Mouse (Mus musculus): Measurements from ENCODE around the gene Tmem221.

Tmem221 gene

DNA sequence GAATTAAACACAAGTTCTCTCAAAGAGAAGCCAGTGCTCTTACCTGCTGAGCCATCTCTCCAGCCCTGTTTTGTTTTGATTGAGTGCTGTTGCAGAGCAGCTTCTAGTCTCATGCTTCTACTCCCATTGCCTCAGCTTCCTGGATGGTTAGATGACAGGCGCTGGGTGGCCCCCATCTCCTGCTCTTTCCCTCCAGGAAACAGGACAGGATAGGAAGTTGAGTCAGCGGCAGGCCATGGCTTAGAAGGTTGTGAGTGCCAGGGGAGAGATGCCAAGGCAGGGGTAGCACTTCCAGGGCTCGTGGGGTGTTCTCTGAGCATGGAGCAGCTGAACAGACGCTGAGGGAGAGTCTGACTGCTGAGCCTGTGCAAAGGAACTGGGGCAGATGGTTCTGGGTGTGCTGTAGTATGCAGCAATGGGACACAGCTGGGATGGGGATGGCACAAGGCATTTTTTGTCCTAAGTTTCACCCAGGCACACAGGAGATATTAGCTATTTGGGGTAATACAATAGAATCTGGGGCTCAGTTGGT lies 19.3 kb upstream of the Tmem221 start:
- no peak for DNase-seq

DNA sequence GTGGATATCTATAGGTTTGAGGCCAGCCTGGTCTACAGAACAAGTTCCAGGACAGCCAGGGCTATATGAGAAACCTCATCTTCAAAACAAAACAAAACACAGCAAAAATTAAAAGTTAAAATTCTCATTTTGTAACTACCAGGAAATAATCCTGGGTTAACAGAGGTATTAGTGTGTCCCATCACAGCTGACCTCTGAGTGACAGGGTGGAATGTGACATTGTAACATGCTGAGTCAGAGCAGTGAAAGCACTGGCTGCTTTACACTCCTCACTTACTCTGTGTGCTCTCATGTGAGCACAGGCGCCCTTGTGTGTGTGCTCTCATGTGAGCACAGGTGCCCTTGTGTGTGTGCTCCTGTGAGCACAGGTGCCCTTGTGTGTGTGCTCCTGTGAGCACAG lies 16.3 kb upstream of the Tmem221 start:
- no peak for DNase-seq

DNA sequence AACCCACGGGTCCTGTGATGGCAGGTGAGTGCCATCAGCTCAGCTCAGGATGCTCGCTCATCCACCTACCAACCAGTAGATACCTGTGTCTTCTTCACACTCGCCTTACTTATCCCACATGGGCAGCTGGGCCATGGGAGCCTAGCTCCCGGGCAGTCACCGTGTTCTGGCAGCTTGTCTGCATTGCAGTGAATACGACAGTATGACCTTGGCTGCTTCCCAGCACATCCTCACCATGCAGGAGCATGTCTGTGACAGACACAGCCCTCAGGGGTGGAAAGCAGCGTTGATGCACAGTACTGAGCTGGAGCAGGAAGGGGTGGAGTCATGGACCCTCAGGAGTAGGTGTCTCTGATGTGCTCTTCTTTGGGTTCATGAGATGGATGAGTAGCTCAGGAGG lies 15.8 kb upstream of the Tmem221 start:
- no peak for DNase-seq

DNA sequence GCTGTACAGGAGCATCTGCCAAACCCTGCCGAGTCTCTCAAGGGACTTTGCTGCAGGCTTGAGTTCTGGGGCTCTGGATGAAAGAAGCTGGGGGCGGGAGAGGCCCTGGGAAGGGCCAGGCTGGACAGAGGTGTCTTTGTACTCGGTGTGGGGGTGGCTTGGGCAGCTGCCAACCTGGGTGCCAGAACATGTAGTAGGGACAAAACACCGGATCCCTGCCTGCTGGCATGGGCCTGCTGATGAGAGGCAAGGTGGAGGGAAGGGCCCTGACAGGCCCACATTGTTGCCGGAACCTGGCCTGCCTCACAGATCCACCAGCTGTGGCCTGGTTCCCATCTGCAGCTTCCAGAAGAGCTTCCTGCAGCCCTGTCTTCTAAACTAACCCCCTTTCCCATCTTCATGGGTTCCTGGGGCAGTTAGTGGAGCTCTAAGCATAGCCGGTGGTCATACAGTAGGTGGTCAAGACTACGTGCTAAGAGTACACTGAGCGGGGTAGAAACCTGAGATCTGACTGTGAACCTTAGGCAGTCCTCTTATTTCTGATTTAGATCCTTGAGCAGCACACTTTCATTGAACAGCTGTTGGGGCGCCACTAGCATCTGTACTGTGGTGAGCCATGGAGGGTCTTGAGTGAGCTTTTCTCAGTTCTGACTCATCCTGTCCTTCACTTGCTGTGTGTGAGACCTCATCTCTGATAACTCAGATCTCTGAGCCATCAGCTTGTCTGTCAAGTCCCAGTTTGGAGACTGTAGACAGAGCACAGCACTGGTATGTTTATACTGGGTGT lies 14.4 kb upstream of the Tmem221 start:
- DNase-seq = no peak

DNA sequence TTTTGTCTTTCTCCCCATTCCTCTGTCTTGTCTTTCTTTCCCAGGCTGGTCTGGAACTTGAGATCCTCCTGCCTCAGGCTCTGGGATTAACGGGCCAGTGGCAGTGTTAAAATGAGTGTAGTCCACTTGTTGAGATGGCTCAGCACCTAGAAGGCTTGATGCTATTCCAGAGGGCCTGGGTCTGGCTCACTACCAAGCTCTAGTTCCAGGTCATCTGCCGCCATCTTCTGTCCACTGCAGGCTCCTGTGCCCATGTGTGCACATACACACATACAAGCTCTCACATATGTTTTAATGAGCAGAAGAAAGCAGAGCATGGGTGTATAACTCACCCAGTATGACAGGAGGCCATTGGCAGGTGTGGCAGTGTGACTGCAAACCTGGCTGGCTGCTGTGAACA lies 13.4 kb upstream of the Tmem221 start:
- DNase-seq = no peak

DNA sequence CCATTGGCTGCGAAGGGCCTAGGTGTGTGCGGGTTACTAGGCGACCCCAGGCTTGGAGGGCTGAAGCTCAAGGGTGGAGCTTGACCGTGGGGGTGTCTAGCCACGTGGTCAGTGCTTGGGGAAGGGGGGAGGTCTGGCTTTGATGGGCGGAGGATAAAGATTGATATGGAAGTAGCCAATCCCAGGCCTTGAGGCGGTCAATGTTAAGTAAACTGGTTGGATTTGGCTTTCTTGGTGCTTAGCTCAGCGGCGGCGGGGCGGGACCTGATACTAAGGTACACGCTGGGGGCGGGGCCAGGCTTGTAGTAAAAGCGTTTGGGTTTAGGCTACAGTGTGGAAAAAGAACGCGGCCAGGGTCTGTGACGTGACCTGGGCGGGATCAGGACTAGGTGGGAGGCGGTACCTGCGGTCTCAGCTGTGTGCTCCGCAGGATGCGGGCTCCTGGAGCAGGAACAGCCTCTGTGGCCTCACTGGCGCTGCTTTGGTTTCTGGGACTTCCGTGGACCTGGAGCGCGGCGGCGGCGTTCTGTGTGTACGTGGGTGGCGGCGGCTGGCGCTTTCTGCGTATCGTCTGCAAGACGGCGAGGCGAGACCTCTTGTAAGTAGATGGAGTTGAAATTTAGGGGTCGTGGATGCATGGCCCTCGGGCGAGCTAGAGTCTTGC lies 11.8 kb upstream of the Tmem221 start:
- DNase-seq = peak; percentile 88

DNA sequence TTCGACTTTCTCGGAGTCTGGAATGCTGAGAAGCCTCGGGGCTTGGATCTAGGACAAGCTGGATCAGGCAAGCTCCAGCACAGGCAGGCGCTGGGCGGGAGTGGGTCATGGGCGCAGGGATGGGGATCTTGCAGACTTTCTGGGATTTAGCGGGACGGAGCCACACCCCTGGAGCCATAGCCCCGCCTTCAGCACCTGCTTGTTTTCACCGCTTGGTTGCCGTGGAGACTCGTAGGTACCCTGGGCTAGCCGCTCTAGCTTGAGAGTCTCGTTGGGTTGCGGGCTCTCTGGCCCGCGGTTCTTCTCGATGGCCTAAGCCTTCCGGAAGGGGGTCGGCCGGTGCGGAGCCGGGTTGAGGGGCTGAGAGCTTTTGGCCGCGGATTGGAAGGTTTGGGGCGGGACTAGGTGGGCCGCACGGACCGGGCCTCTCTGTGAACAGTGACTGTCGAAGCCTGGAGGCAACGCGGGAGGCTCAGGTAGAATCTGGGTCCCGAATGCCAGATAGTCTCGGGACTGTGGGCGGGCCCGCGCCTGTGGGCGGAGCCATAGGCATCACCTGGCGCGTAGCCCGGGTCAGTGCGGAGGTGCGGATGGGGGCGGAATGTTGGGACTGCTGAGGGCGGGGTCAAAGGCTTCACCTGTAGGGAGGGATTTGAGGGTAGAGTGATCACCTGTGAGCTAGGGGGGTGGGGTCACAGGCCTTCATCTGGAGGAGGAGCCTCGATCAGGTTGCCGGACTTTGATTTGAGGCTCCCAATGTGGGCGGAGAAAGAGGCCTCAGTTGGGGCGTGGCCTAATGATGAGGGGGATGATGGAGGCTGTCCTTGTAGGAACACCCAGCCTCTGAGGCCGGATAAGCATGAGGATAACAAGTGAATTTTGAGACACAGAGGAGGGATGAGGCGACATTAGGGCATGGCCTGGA lies 11.0 kb upstream of the Tmem221 start:
- DNase-seq = peak; percentile 58

DNA sequence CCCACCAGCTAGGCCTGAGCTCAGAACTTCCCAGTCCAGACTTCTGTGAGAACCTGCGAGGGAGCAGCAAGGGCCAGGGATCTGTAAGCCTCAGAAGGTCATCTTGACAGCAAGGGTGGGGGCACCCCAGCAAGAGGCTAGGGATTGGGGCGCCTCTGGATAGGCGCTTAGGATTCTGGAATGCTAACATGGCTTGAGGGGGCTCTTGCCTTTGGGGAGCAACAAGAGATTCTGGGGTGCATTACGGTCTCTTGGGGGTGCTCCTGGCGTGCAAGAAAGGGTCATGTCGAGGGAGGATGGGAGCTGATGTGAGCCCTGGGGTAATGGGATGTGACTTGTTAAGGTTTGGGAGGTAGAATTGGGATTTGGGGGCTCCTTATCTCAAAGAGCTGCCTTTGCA lies 10.3 kb upstream of the Tmem221 start:
- no peak for DNase-seq

DNA sequence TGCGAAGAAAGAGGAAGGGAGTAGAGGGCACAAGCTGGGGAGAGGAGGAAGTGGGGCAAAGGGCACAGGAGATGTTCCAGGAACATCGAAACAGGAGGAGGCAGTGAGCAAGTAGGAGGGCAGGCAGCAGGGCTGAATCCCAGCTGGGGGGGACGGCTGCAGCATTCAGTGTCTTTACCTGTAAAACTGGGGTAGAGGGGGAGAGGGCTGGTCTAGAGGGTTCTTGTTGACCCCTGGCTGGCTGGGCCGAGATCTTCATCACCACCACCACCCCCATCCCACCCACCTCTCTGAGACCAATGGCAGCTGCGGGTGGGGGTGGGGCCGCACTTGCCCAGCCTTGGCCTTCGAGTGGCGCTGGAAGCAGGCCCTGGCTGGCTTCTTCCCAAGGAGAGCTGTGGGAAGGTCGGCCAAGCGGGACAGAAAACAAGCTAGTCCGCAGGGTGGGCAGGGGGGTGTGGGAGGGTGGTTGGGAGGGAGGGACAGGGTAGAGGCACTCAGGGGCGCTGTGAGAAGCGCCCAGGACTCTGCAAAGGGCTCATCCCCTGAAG lies 9.8 kb upstream of the Tmem221 start, which contains the start of gene Slc27a1:
Gene Slc27a1 (plus strand): TSS at position 496 of the 551 bp plus-strand sequence.
- DNase-seq = no peak

DNA sequence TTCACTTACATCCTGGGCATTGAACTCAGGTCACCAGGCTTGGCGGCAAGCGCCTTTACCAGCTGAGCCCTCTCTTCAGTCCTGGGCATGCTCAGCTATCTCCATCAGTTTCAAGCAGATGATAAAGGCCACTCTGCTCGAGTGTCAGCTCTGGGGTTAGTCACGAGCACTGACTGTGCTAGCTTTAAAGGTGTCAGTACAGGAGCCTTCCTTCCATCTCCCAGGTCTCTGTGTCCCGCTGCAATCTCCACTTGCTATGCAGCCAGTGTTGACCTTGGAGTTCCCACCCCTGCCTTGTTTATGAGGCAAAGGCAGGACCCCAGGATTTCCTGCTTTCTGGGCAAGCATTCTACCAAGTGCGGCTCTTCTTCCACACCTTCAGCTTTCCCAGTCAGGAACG lies 8.9 kb upstream of the Tmem221 start:
- no peak for DNase-seq

DNA sequence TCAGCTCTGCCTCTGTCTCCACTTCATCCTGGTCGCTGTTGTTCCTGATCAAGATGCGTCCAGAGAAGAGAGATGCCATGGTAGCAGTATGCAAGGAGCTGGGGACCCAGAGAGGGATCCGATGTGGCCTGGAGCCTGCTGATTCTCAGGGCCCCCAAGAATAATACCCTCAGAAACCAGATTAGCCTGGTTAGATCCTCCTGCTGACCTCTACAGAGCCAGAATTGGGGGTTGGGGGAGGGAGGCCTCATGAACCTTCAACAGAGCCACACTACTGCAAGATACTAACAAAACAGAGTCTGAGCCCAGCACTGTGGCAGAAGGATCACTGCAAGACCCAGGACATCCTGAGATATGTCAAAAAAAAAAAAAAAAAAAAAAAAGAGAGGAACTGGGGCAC lies 7.8 kb upstream of the Tmem221 start, which contains the start of gene Nxnl1:
Gene Nxnl1 (minus strand): TSS at position 101 of the 400 bp plus-strand sequence.
- no peak for DNase-seq

DNA sequence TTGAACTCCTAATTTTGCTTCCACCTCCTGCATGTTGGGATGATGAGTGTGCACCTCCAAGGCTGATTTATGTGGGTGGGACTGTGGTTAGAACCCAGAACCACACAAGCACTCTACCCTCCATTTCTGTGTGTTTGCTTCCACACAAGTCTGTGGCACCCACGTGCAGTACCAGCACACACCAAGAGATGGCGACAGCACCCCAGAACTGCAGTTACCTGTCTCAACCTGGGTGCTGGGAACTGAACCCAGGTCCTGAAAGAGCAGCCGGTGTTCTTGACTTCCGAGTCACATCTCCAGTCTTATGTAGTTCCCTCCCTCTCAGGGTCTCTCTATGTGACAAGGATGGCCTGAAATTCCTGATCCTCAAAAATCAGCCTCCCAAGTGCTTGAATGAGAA lies 5.3 kb upstream of the Tmem221 start:
- DNase-seq = peak; percentile 16

DNA sequence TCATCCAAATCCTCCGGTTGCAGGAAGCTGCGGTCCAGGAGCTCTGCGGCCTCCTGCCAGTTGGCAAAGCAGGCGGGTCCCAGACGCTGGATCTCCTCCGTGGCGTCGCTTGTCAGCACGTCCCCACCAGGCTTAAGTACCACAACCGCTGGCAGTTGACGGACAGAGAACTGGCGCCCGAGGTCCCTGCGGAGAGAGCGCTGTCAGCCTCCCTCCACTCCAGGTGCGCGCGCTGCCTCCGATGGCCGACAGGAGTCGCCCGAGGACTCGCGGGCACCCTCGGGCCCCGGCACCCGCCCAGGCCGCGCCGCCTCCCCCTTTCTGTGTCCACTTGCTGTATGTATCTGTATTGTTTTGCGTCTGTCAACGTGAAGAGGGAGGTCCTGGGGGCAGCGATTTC lies 4.1 kb upstream of the Tmem221 start:
- peak; percentile 88 for DNase-seq

DNA sequence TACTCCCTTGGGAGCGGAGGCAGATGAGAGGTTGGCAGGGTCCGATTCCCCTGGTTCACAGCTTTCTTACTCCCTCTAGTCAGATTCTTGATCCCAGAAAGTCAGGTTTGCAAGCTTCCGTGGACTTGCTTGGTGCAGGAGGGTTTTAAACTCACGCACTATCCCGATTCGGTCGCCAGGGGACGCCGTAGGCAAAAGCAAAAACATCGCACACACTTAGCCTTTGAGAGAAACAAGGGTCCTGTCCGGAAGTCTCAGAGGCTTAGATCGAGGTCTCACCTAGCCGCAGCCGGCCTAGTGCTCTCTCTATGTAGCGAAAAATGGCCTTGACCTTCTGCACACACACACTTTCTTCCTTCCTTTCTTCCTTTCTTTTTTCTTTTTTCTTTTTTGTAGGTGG lies 2.7 kb upstream of the Tmem221 start:
- DNase-seq = peak; percentile 79

DNA sequence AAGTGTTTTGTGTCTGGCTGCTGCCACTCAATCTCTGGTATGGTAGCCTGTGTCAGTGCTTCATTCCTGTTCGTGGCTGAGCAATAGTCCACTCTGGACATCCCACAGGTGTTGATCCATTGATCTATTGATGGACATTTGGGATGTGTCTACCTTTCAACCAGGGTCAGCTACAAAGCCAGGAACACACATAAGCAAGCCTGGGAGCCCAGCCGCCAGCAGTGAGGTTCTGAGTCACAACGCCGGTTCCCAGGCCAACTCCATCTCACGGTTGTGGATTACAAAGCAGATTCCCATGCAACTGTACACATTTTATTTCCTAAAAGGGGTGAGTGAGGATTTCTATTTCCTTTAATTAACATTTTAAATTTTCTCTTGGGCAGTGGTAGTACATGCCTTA lies 2.1 kb upstream of the Tmem221 start:
- DNase-seq = no peak

DNA sequence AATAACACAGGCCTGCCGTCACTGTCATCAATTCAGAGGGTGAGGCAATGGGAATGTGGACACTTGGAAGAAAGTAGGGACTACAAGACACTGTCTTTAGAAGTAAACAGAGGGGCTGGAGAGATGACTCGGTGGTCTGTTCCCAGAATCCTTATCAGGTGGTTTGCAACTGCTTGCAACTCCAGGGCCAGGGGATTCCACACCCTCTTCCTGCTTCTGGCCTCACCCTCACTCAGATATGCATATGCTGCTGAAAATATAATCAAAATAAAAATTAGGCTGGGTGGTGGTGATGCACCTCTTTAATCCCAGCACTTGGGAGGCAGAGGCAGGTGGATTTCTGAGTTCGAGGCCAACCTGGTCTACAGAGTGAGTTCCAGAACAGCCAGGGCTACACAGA lies 1.4 kb upstream of the Tmem221 start:
- no peak for DNase-seq

DNA sequence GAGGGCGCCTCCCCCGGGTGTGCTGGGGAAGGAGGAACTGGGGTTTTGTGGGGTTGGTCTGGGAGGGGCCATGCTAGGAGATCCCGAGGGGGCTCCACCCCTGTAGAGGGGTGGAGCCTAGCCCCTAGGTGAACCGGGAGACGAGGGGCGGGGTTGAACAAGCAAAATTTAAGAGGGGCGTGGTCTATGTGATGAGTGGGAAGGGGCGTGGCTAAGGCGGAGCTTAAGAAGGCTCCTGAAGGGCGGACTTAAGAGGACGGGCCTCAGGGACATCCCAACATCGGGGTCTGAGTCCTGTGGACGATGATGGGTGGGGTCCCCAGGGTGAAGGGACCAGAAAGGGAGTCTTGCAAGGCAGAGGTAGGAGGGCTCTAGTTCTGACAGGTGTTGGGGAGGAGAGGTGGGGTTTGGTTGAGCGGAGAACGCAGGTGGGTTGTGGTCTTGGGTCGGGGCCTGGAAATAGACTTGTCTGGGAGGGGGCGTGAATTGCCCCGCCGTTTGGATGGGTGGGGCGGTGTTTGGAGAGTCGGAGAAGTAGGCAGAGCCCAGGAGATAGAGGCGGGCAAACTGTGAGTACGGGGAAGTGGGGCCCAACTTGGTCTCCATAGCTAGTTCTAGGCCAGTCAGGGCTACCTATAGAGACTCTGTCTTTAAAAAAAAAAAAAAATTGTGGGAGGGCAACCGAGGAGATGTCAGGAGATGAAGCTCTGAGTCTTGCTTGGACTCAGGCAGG lies 453 bp upstream of the Tmem221 start:
- DNase-seq = peak; percentile 87

DNA sequence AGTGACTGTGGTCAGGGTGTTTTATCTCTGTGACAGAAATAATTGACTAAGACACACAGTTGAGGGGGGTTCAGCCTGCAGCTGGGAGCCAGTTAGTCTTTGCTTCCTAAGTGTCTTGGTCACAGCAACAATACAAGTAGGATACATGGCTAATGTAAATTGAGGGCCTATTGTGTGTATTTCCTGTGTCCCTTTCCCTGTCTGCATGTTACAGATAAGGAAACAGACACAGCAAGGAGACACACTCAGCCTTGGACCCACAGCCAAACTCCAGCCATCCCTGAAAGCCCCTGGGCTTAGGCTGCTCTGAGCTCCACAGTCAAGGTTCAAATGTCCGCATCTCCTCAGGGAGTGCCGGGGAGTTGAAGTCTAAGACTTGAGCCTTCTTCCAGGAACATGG lies 4.0 kb downstream of the Tmem221 start:
- DNase-seq = no peak

DNA sequence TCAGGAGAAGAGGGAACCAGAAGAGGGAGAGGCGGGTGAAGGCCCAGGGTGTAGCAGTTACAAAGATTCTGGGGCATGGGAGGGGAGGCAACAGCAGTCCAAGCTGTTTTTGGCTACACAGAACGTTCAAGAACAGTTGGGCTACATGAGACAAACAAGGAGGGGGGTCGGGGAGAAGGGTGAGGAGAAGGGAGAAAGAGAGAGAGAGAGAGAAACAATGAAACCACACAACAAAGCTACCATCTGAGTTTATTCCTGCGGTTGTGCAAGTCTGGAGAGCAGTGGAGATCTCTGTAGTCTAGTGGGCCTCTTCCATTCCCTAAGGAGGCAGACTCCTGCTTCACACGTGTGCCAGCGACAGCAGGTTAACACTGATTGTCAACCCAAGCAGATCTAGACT lies 4.7 kb downstream of the Tmem221 start:
- no peak for DNase-seq

DNA sequence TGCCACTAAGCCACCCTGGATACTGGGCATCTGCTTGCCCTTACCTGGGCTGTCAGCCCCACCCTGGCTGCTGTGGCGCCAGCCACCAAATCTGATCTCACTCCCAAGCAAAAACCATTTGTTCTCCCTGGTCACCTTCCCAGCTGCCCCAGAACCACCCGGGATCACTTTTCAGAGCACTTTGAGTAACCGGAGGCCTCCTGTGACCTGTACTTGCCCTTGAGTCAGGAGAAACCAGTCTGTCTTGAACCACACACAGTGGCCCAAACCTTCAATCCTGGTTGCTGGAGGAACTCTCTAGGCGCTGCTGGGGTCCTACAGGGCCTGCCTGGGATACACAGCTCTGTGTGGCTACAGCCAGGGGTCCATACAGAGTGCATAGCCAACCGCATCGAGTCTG lies 5.9 kb downstream of the Tmem221 start:
- DNase-seq = no peak

DNA sequence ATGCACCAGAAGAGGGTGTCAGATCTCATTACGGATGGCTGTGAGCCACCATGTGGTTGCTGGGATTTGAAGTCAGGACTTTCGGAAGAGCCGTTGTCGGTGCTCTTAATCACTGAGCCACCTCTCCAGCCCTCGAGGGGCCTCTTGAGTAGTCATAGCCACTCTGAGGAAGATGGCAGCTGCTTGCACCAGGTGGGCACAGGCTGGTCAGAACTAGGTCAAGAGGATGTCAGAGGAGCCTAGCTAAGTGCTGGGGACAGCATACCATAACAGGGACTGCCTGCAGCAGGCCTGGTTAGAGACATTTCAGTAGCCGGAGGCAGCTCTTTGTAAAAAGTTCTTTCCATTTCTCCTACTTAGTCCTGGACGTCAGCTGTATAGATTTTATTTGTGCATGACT lies 7.9 kb downstream of the Tmem221 start:
- DNase-seq = peak; percentile 46

DNA sequence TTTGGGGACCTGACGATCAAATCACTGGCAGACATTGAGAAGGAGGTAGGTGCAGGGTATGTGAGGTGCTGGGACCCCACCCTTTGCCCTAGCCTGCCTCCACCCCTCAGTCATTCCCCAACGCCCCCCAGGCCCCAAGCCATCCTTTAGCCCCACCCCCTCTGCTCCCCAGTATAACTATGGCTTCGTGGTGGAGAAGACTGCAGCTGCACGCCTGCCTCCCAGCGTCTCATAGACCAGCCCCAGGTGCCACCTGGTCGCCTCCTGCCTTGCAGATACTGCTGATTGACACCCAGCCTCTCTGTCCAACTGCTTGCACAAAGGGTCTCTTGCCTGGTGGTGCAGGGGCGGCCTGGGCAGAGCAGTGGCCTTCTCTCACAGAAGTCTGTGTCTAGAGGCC lies 11.1 kb downstream of the Tmem221 start:
- DNase-seq = peak; percentile 73
